14 mouse cellular contexts compared by ENCODE assay signal in the genomic region with DNA sequence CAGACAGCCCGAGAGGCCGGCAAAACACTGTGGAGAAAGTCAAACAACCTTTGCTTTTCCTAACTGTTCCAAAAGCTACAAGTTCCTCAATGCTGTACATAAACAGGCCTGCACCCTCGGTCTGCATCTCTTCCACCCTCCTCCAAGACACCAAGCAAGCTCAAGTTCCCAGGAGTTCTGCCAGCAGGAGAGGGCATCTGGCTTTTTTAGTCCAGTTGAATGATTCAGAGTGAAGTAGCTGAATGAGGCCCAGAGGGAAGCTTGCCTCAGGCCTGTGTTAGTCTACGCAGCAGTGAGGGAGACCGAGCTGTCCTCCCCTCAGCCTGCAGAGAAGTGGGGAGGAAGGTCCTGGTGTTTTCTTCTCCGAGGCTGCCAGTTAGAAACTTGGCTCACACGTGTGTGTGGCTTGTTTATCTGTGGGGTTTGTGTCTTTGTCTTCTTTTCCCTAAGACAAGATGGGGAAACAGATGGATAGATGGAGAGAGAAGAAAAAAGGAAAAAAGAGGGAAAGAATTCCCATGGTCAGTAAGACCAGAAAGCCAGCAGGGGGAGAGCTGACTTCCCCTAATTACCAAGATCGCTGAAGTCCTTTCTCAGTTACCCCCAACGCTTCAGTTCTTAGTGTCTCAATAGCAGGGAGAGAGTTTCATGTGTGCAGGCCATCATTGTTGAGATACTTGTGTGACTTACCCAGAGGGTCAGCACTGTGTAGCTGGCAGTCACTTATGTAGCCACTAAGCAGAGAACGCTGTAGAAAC. TPM values are rescaled to one million over a fixed set of nuclear protein-coding genes. Genes with fewer than 3 reads are reported as not detected.
A peak's percentile ranks its signal among the peaks of the same experiment; 100 is the strongest.
DNase-seq lines count a peak whose midpoint lies in the region; ATAC-seq and TF ChIP-seq lines count a peak whose summit lies in the region.
"Had no signal": no experiment of that assay in that cellular context is flagged by ENCODE, and none has a peak within 500 bp of the region (broad histone marks: within the 10 kb centered on the region; RNA-seq: fewer than 3 reads in every experiment).

No protein-coding gene starts in this region.

- no peak for ATAC-seq in forebrain, embryonic 14.5 days
- ATAC-seq in forebrain, embryonic 13.5 days, result no peak
- ATAC-seq in kidney, postnatal 0 days (replicated peaks; ENCODE audit: low FRiP score, low read depth), result no peak
- no peak for ATAC-seq in kidney, embryonic 14.5 days (ENCODE audit: low FRiP score, low TSS enrichment)

- TF ChIP-seq POLR2A in CH12.LX (IDR thresholded peaks at IDR 0.05; ENCODE audit: low read depth, low read length), result no peak

- no peak for TF ChIP-seq EP300 in CH12.LX (IDR thresholded peaks at IDR 0.05; ENCODE audit: low read length)

- TF ChIP-seq CTCF in kidney, postnatal 0 days (IDR thresholded peaks at IDR 0.05; ENCODE audit: low read depth), result peak; percentile 63
- peak in 1 of 2 experiments; percentile 46; a peak in 2 of 4 replicates for TF ChIP-seq CTCF in CH12.LX (conservative IDR thresholded peaks at IDR 0.05 in 1 of 2, IDR thresholded peaks at IDR 0.05 in 1 of 2; ENCODE audit: low read depth in 2 of 2, low read length in 2 of 2)

- peaks cover 22% of the 10 kb centered on the region for H3K36me3 ChIP-seq in forebrain, embryonic 14.5 days (ENCODE audit: control insufficient read depth, insufficient read depth, low read length)
- peaks cover 39% of the 10 kb centered on the region for H3K36me3 ChIP-seq in forebrain, embryonic 13.5 days (ENCODE audit: poor library complexity, severe bottlenecking)
- H3K36me3 ChIP-seq in kidney, postnatal 0 days (ENCODE audit: insufficient read depth, low read length), result peaks cover 20% of the 10 kb centered on the region
- H3K36me3 ChIP-seq in kidney, embryonic 14.5 days (ENCODE audit: control insufficient read depth, insufficient read depth, low read length), result peaks cover 38% of the 10 kb centered on the region; the same call in 1 of the 2 replicates
- H3K36me3 ChIP-seq in CH12.LX (replicated peaks in 1 of 2; ENCODE audit: control insufficient read depth in 1 of 2, insufficient read depth in 1 of 2, low read length in 1 of 2), result peaks cover 57 to 96% of the 10 kb centered on the region in 2 experiments

- H3K79me2 ChIP-seq in CH12.LX (replicated peaks; ENCODE audit: control insufficient read depth, extremely low read depth, insufficient read depth, poor library complexity, severe bottlenecking), result no peaks in the 10 kb centered on the region

- TF ChIP-seq RAD21 in CH12.LX (IDR thresholded peaks at IDR 0.05; ENCODE audit: low read depth, low read length), result peak; percentile 11

- in situ Hi-C loops in CH12.LX (cut with MboI; ENCODE audit: low pct_ligation_motif_present, low pct_unique_long_range_greater_than_20kb, low sequenced_read_pairs), result loop anchor here (10.0 kb wide), 1 partner anchor 215 kb away; no protein-coding TSS in a partner anchor

- H3K27ac ChIP-seq in forebrain, embryonic 14.5 days (ENCODE audit: low read depth, low read length), result no peak overlapping the region
- no peak overlapping the region for H3K27ac ChIP-seq in forebrain, embryonic 13.5 days
- H3K27ac ChIP-seq in kidney, postnatal 0 days, result no peak overlapping the region
- no peak overlapping the region for H3K27ac ChIP-seq in kidney, embryonic 14.5 days (ENCODE audit: low read depth, low read length)
- no peak overlapping the region for H3K27ac ChIP-seq in CH12.LX (ENCODE audit: insufficient read depth, low read depth)
- H3K27ac ChIP-seq: liver, embryonic 14.5 days; midbrain, embryonic 10.5 days had no signal

- H3K9me3 ChIP-seq in forebrain, embryonic 14.5 days (replicated peaks; ENCODE audit: control insufficient read depth, low read length), result no peaks in the 10 kb centered on the region
- H3K9me3 ChIP-seq in forebrain, embryonic 13.5 days (replicated peaks), result no peaks in the 10 kb centered on the region
- H3K9me3 ChIP-seq in kidney, postnatal 0 days (replicated peaks; ENCODE audit: low read length), result no peaks in the 10 kb centered on the region
- H3K9me3 ChIP-seq in kidney, embryonic 14.5 days (ENCODE audit: control insufficient read depth, low read length), result no peaks in the 10 kb centered on the region
- H3K9me3 ChIP-seq in CH12.LX (replicated peaks; ENCODE audit: low read length), result no peaks in the 10 kb centered on the region
- H3K9me3 ChIP-seq: midbrain, embryonic 10.5 days had no signal

- no peak overlapping the region for H3K4me3 ChIP-seq in forebrain, embryonic 14.5 days (ENCODE audit: low read depth, low read length)
- no peak overlapping the region for H3K4me3 ChIP-seq in forebrain, embryonic 13.5 days
- H3K4me3 ChIP-seq in kidney, postnatal 0 days (replicated peaks; ENCODE audit: low read depth, low read length), result no peak overlapping the region
- H3K4me3 ChIP-seq in kidney, embryonic 14.5 days (ENCODE audit: low read length), result no peak overlapping the region
- no peak overlapping the region for H3K4me3 ChIP-seq in CH12.LX (replicated peaks in 1 of 3; ENCODE audit: low read depth in 2 of 3, low read length in 2 of 3, poor library complexity in 1 of 3)
- H3K4me3 ChIP-seq: midbrain, embryonic 10.5 days had no signal

- H3K27me3 ChIP-seq in forebrain, embryonic 14.5 days (replicated peaks; ENCODE audit: control insufficient read depth, insufficient read depth, low read length), result no peaks in the 10 kb centered on the region
- H3K27me3 ChIP-seq in forebrain, embryonic 13.5 days, result no peaks in the 10 kb centered on the region
- H3K27me3 ChIP-seq in kidney, postnatal 0 days (ENCODE audit: insufficient read depth, low read length), result no peaks in the 10 kb centered on the region
- no peaks in the 10 kb centered on the region for H3K27me3 ChIP-seq in kidney, embryonic 14.5 days (ENCODE audit: control insufficient read depth, insufficient read depth, low read length)
- no peaks in the 10 kb centered on the region for H3K27me3 ChIP-seq in CH12.LX (replicated peaks)

- dilution Hi-C loops in CH12.LX (cut with MboI; ENCODE audit: extremely low pct_ligation_motif_present, extremely low pct_unique_long_range_greater_than_20kb, low sequenced_read_pairs), result no loop called here

- no peak overlapping the region for H3K9ac ChIP-seq in forebrain, embryonic 14.5 days (ENCODE audit: low read length)
- H3K9ac ChIP-seq in forebrain, embryonic 13.5 days, result no peak overlapping the region
- no peak overlapping the region for H3K9ac ChIP-seq in kidney, postnatal 0 days (ENCODE audit: low read depth, low read length)
- H3K9ac ChIP-seq in kidney, embryonic 14.5 days (ENCODE audit: low read depth, low read length), result no peak overlapping the region
- H3K9ac ChIP-seq in CH12.LX (ENCODE audit: insufficient read depth, low read depth), result no peak overlapping the region
- H3K9ac ChIP-seq: liver, embryonic 14.5 days had no signal

- no peaks in the 10 kb centered on the region for H3K4me1 ChIP-seq in forebrain, embryonic 14.5 days (ENCODE audit: control insufficient read depth, insufficient read depth, low read length)
- no peaks in the 10 kb centered on the region for H3K4me1 ChIP-seq in forebrain, embryonic 13.5 days
- no peaks in the 10 kb centered on the region for H3K4me1 ChIP-seq in kidney, postnatal 0 days (replicated peaks; ENCODE audit: insufficient read depth, low read length)
- H3K4me1 ChIP-seq in kidney, embryonic 14.5 days (ENCODE audit: control insufficient read depth, insufficient read depth, low read length), result no peaks in the 10 kb centered on the region
- no peaks in the 10 kb centered on the region for H3K4me1 ChIP-seq in CH12.LX (ENCODE audit: control insufficient read depth in 1 of 2, insufficient read depth in 2 of 2)
- H3K4me1 ChIP-seq: midbrain, embryonic 10.5 days had no signal

- whole genome bisulfite sequencing in forebrain, embryonic 14.5 days, result 77% methylated on average over 10 of the region's 10 CpGs
- WGBS in forebrain, embryonic 13.5 days, result 79% methylated on average over 10 of the region's 10 CpGs
- WGBS in kidney, postnatal 0 days, result 76% methylated on average over 10 of the region's 10 CpGs
- 82% methylated on average over 10 of the region's 10 CpGs for WGBS in kidney, embryonic 14.5 days

- H3K4me2 ChIP-seq in forebrain, embryonic 14.5 days (ENCODE audit: low read length), result no peak overlapping the region
- H3K4me2 ChIP-seq in forebrain, embryonic 13.5 days, result no peak overlapping the region
- H3K4me2 ChIP-seq in kidney, postnatal 0 days (ENCODE audit: low read length), result no peak overlapping the region
- H3K4me2 ChIP-seq in kidney, embryonic 14.5 days (replicated peaks; ENCODE audit: low read depth, low read length), result no peak overlapping the region
- H3K4me2 ChIP-seq in CH12.LX (ENCODE audit: insufficient read depth, low read depth, poor library complexity, severe bottlenecking), result no peak overlapping the region

- DNase-seq in forebrain, embryonic 14.5 days (ENCODE audit: low spot score), result peak; percentile 11
- peak; percentile 82 for DNase-seq in kidney, postnatal 0 days (ENCODE audit: low spot score)
- no peak for DNase-seq in CH12.LX (ENCODE audit: extremely low read depth)
- peak; percentile 19 for DNase-seq in fibroblast of lung, adult 2 months (ENCODE audit: low read depth)
- DNase-seq in urinary bladder, postnatal 36 days (ENCODE audit: low spot score in 2 of 2), result no peak
- DNase-seq in yolk sac, embryonic 10.5 days (ENCODE audit: low spot score), result no peak
- DNase-seq: cerebellum, postnatal 25 days; heart, postnatal 10 days; kidney, adult 18-20 months; thymus, postnatal 25 days had no signal

TF ChIP-seq in CH12.LX, 34 proteins besides CTCF, POLR2A, EP300 and RAD21:
- TF ChIP-seq NELFE (IDR thresholded peaks at IDR 0.05; ENCODE audit: low read depth, low read length), result no peak
- TF ChIP-seq E2F4 (IDR thresholded peaks at IDR 0.05; ENCODE audit: insufficient replicate concordance, low read depth, low read length), result no peak
- no peak for TF ChIP-seq NRF1 (IDR thresholded peaks at IDR 0.05; ENCODE audit: low read depth, low read length)
- TF ChIP-seq POLR2AphosphoS2 (IDR thresholded peaks at IDR 0.05; ENCODE audit: low read depth, low read length), result no peak
- TF ChIP-seq SMC3 (IDR thresholded peaks at IDR 0.05; ENCODE audit: low read depth, low read length), result peak; percentile 30; the same call in 1 of the 2 replicates

RNA-seq across cellular contexts. Expression of a gene that starts 38.7 kb away (rescaled TPM):
- polyA plus RNA-seq in forebrain, embryonic 14.5 days (2014; fragmentation: Nextera tagmentation; extraction: Ambion mirVana), result 34.8 and 35.1 TPM in 2 replicates
- 37.7 and 38.5 TPM in 2 replicates for polyA plus RNA-seq in forebrain, embryonic 13.5 days (2015; fragmentation: Nextera tagmentation; extraction: Ambion mirVana)
- 42.7 and 48.4 TPM in 2 replicates for polyA plus RNA-seq in kidney, postnatal 0 days (2015; fragmentation: Nextera tagmentation; extraction: Ambion mirVana)
- 52.3 and 66.0 TPM in 2 replicates for polyA plus RNA-seq in kidney, embryonic 14.5 days (2014; fragmentation: Nextera tagmentation; extraction: Ambion mirVana)
- total RNA-seq in CH12.LX (2012; rRNA removed) (63.4 and 80.2 TPM in 2 replicates), CH12.LX (2014; rRNA removed) (103 and 109 TPM in 2 replicates)
- polyA plus RNA-seq in CH12.LX (2012; ENCODE audit: insufficient read length, low read depth), result 104 and 126 TPM in 2 replicates

Comparison
In these comparisons a context has a peak if more than half of its experiments do, and no peak if none do; other contexts are left out.
1. DNase-seq: peak in forebrain, embryonic 14.5 days (single experiment), kidney, postnatal 0 days (single experiment) and fibroblast of lung, adult 2 months (single experiment); none in CH12.LX (single experiment), urinary bladder, postnatal 36 days (0 of 2) and yolk sac, embryonic 10.5 days (single experiment).